Mouse (Mus musculus): ENCODE measurements around the gene Dok1.

GRCm38 (mm10) chr6:83020836-83021593 lies 12.3 kb downstream of the Dok1 start:
- TF ChIP-seq MAX (IDR thresholded peaks at IDR 0.05; ENCODE audit: low read depth), result no peak
- no peak for TF ChIP-seq CEBPB (IDR thresholded peaks at IDR 0.05; ENCODE audit: insufficient read depth, poor library complexity, severe bottlenecking)
- TF ChIP-seq POLR2A (IDR thresholded peaks at IDR 0.05; ENCODE audit: insufficient read length, low read depth), result no peak
- TF ChIP-seq SRF (IDR thresholded peaks at IDR 0.05; ENCODE audit: control insufficient read depth, insufficient read length, low read depth), result no peak
- no peak for TF ChIP-seq MYOG (IDR thresholded peaks at IDR 0.05; ENCODE audit: control insufficient read depth in 1 of 3, insufficient read depth in 1 of 3, insufficient read length in 2 of 3, low read depth in 2 of 3)
- no peak for TF ChIP-seq POLR2AphosphoS2 (IDR thresholded peaks at IDR 0.05; ENCODE audit: insufficient read length, low read depth)
- TF ChIP-seq TCF12 (IDR thresholded peaks at IDR 0.05; ENCODE audit: insufficient read depth, poor library complexity, severe bottlenecking), result no peak
